Mouse (Mus musculus) erythroblast, embryonic 14.5 days (primary cell): ENCODE data around the gene Tubg2.

Source experiments
- GATA1 ChIP-seq: IDR thresholded peaks from 2 replicates; pipeline ENCODE4 v1.6.1; 2012; ENCODE audit warnings: low read length, inconsistent platforms, mixed read lengths
- TAL1 ChIP-seq: IDR thresholded peaks from 3 replicates; pipeline ENCODE4 v1.6.1; 2012; ENCODE audit warnings: low read length, inconsistent platforms, mixed read lengths

GRCm38 (mm10) chr11:101192646-101193045, 36.9 kb downstream of the Tubg2 start:
- TF ChIP-seq GATA1 (no peak), TAL1 (no peak)
